Mouse (Mus musculus) central nervous system, embryonic 18 days (tissue): ENCODE data around the gene Gm7861. TPM values are rescaled to one million over a fixed set of nuclear protein-coding genes. Genes with fewer than 3 reads are reported as not detected.

Source experiments
- polyA plus RNA-seq: library from polyadenylated mRNA; depleted of rRNA; stranded (reverse); fragments of >200 nt; gene quantifications from 2 replicates; pipeline ENCODE4 v1.2.3, GENCODE M21; 2012; rRNA removed

Gene Gm7861
- not detected in 2 replicates for polyA plus RNA-seq

GRCm38 (mm10) chr8:21594408-21594807, at the start of gene Gm7861:
Gm7861 (minus strand) TSS chr8:21594508.

DNA sequence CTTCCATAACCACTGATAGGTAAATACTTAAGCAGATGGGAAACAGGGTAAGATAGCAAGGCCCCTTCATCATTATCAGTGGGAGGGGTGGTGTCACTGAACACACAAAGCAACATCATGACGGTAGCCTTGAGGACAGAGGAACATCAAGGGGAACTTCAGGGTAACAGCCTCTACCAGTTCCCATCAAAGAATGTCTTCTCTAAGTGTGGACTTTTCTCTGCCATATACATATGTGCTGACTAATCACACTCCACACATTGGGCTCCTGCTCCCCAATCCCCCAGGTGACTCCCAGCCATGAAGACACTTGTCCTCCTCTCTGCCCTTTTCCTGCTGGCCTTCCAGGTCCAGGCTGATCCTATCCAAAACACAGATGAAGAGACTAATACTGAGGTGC, 23.6 kb upstream of the Gm7861 start, which contains the start of gene Defa26:
Gene Defa26, plus strand, starts transcription at position 301 of the 400 bp plus-strand sequence.

GRCm38 (mm10) chr8:21582706-21583105, 11.6 kb downstream of the Gm7861 start, which contains the start of gene Defa28:
Defa28 (plus strand) TSS chr8:21583006.

DNA sequence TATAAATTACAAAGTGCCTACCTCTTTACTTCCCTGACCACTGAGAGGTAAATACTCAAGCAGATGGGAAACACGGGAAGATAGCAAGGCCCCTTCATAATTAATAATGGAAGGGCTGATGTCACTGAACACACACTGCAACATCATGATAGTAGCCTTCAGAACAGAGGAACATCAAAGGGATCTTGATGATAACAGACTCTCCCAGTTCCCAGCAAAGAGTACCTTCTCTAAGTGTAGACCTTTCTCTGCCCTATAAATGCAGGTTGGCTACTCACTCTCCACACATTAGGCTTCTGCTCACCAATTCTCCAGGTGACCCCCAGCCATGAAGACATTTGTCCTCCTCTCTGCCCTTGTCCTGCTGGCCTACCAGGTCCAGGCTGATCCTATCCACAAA, 29.2 kb downstream of the Gm7861 start, which contains the start of gene Defa37:
Gene Defa37, plus strand, starts transcription at position 301 of the 400 bp plus-strand sequence.

Other genes starting within 250 kb of the Gm7861 start
- gene Defa2, start 216.0 kb downstream of the Gm7861 start, polyA plus RNA-seq = not detected in 2 replicates
- gene Defa33, start 202.7 kb downstream of the Gm7861 start, polyA plus RNA-seq = not detected in 2 replicates
- not detected in 2 replicates for gene Defa36, start 167.1 kb downstream of the Gm7861 start, polyA plus RNA-seq
- gene Gm7849, start 137.9 kb downstream of the Gm7861 start, polyA plus RNA-seq = not detected in 2 replicates
- not detected in 2 replicates for gene Defa20, start 85.2 kb downstream of the Gm7861 start, polyA plus RNA-seq
- not detected in 2 replicates for gene Defa32, start 65.5 kb downstream of the Gm7861 start, polyA plus RNA-seq
- gene Defa37, start 29.1 kb downstream of the Gm7861 start, polyA plus RNA-seq = not detected in 2 replicates
- gene Defa28, start 11.5 kb downstream of the Gm7861 start, polyA plus RNA-seq = not detected in 2 replicates
- gene Defa26, start 23.7 kb upstream of the Gm7861 start, polyA plus RNA-seq = not detected in 2 replicates
- not detected in 2 replicates for gene Defa17, start 61.3 kb upstream of the Gm7861 start, polyA plus RNA-seq
- gene Defa34, start 71.3 kb upstream of the Gm7861 start, polyA plus RNA-seq = not detected in 2 replicates
- gene AY761184, start 109.1 kb upstream of the Gm7861 start, polyA plus RNA-seq = not detected in 2 replicates
- gene Defa24, start 140.0 kb upstream of the Gm7861 start, polyA plus RNA-seq = not detected in 2 replicates
- not detected in 2 replicates for gene Defb50, start 229.0 kb upstream of the Gm7861 start, polyA plus RNA-seq
- gene Defb2, start 245.4 kb upstream of the Gm7861 start, polyA plus RNA-seq = not detected in 2 replicates